Mouse (Mus musculus): ENCODE measurements around the gene Dntt. TPM values are rescaled to one million over a fixed set of nuclear protein-coding genes. Genes with fewer than 3 reads are reported as not detected.

The Dntt gene
- polyA plus RNA-seq, 1 experiment from 2014 or later = 0.17 TPM

GRCm38 (mm10) chr19:40993356-40993755, 35.7 kb upstream of the Dntt start:
- no peak for ATAC-seq (ENCODE audit: low FRiP score, low TSS enrichment)
- Histone ChIP-seq H3K27ac (replicated peaks; ENCODE audit: low read depth, low read length) (no peak overlapping the region), H3K9ac (replicated peaks; ENCODE audit: low read length) (no peak overlapping the region), H3K4me1 (ENCODE audit: control insufficient read depth, insufficient read depth, low read length) (no peaks in the 10 kb centered on the region), H3K9me3 (ENCODE audit: control insufficient read depth, low read length) (no peaks in the 10 kb centered on the region), H3K27me3 (ENCODE audit: control insufficient read depth, insufficient read depth, low read length) (no peaks in the 10 kb centered on the region), H3K36me3 (ENCODE audit: control insufficient read depth, insufficient read depth, low read length) (no peaks in the 10 kb centered on the region), H3K4me2 (ENCODE audit: low read length) (no peak overlapping the region), H3K4me3 (replicated peaks; ENCODE audit: low read depth, low read length) (no peak overlapping the region)
- WGBS = 93% methylated on average over 5 of the region's 5 CpGs
- DNase-seq = no peak

GRCm38 (mm10) chr19:40994057-40994585, 35.0 kb upstream of the Dntt start, which contains the start of gene Blnk:
Gene Blnk, minus strand, starts transcription at chr19:40994535.
- Histone ChIP-seq H3K4me3 (replicated peaks; ENCODE audit: low read depth, low read length) (no peak within 1 kb of the TSS), H3K4me2 (ENCODE audit: low read length) (no peak within 1 kb of the TSS), H3K9ac (replicated peaks; ENCODE audit: low read length) (no peak within 1 kb of the TSS), H3K27me3 (ENCODE audit: control insufficient read depth, insufficient read depth, low read length) (no peaks in the 10 kb centered on the region), H3K9me3 (ENCODE audit: control insufficient read depth, low read length) (no peaks in the 10 kb centered on the region), H3K27ac (replicated peaks; ENCODE audit: low read depth, low read length) (no peak within 1 kb of the TSS), H3K4me1 (ENCODE audit: control insufficient read depth, insufficient read depth, low read length) (no peaks in the 10 kb centered on the region), H3K36me3 (ENCODE audit: control insufficient read depth, insufficient read depth, low read length) (no peaks in the 10 kb centered on the region)
- WGBS = 56% methylated on average over 8 of the region's 8 CpGs
- DNase-seq (no peak), ATAC-seq (ENCODE audit: low FRiP score, low TSS enrichment) (no peak)

- no peak overlapping the region for H3K27ac ChIP-seq (replicated peaks; ENCODE audit: low read depth, low read length)
These were observed 34.2 kb upstream of the Dntt start for GRCm38 (mm10) chr19:40994911-40995310.

GRCm38 (mm10) chr19:40995449-40996401, 33.4 kb upstream of the Dntt start:
- Histone ChIP-seq H3K4me3 (replicated peaks; ENCODE audit: low read depth, low read length) (no peak overlapping the region), H3K9ac (replicated peaks; ENCODE audit: low read length) (no peak overlapping the region), H3K4me2 (ENCODE audit: low read length) (no peak overlapping the region), H3K36me3 (ENCODE audit: control insufficient read depth, insufficient read depth, low read length) (no peaks in the 10 kb centered on the region), H3K9me3 (ENCODE audit: control insufficient read depth, low read length) (no peaks in the 10 kb centered on the region), H3K27me3 (ENCODE audit: control insufficient read depth, insufficient read depth, low read length) (no peaks in the 10 kb centered on the region), H3K27ac (replicated peaks; ENCODE audit: low read depth, low read length) (no peak overlapping the region), H3K4me1 (ENCODE audit: control insufficient read depth, insufficient read depth, low read length) (no peaks in the 10 kb centered on the region)
- DNase-seq (no peak), ATAC-seq (ENCODE audit: low FRiP score, low TSS enrichment) (no peak)
- WGBS = 71% methylated on average over 21 of the region's 21 CpGs

More at GRCm38 (mm10) chr19:40994911-40995310, 34.2 kb upstream of the Dntt start:
- 77% methylated on average over 7 of the region's 7 CpGs for WGBS
- no peak for ATAC-seq (ENCODE audit: low FRiP score, low TSS enrichment)
- no peak overlapping the region for H3K9ac ChIP-seq (replicated peaks; ENCODE audit: low read length)
- H3K36me3 ChIP-seq (ENCODE audit: control insufficient read depth, insufficient read depth, low read length) = no peaks in the 10 kb centered on the region
- H3K4me2 ChIP-seq (ENCODE audit: low read length) = no peak overlapping the region
- DNase-seq = no peak
- H3K4me3 ChIP-seq (replicated peaks; ENCODE audit: low read depth, low read length) = no peak overlapping the region
- no peaks in the 10 kb centered on the region for H3K9me3 ChIP-seq (ENCODE audit: control insufficient read depth, low read length)
- H3K4me1 ChIP-seq (ENCODE audit: control insufficient read depth, insufficient read depth, low read length) = no peaks in the 10 kb centered on the region
- H3K27me3 ChIP-seq (ENCODE audit: control insufficient read depth, insufficient read depth, low read length) = no peaks in the 10 kb centered on the region

- H3K27ac ChIP-seq (replicated peaks; ENCODE audit: low read depth, low read length) = no peak overlapping the region
- DNase-seq = no peak
- no peaks in the 10 kb centered on the region for H3K4me1 ChIP-seq (ENCODE audit: control insufficient read depth, insufficient read depth, low read length)
- no peak overlapping the region for H3K4me2 ChIP-seq (ENCODE audit: low read length)
- WGBS = 89% methylated on average over 6 of the region's 6 CpGs
- no peaks in the 10 kb centered on the region for H3K9me3 ChIP-seq (ENCODE audit: control insufficient read depth, low read length)
- H3K27me3 ChIP-seq (ENCODE audit: control insufficient read depth, insufficient read depth, low read length) = no peaks in the 10 kb centered on the region
- no peak for ATAC-seq (ENCODE audit: low FRiP score, low TSS enrichment)
- H3K9ac ChIP-seq (replicated peaks; ENCODE audit: low read length) = no peak overlapping the region
- H3K4me3 ChIP-seq (replicated peaks; ENCODE audit: low read depth, low read length) = no peak overlapping the region
- no peaks in the 10 kb centered on the region for H3K36me3 ChIP-seq (ENCODE audit: control insufficient read depth, insufficient read depth, low read length)
These were observed 32.4 kb upstream of the Dntt start for GRCm38 (mm10) chr19:40996722-40997121.

GRCm38 (mm10) chr19:40998469-40999170, 30.5 kb upstream of the Dntt start:
- Histone ChIP-seq H3K4me2 (ENCODE audit: low read length) (no peak overlapping the region), H3K9ac (replicated peaks; ENCODE audit: low read length) (no peak overlapping the region), H3K36me3 (ENCODE audit: control insufficient read depth, insufficient read depth, low read length) (no peaks in the 10 kb centered on the region), H3K9me3 (ENCODE audit: control insufficient read depth, low read length) (no peaks in the 10 kb centered on the region), H3K27ac (replicated peaks; ENCODE audit: low read depth, low read length) (no peak overlapping the region), H3K27me3 (ENCODE audit: control insufficient read depth, insufficient read depth, low read length) (no peaks in the 10 kb centered on the region), H3K4me1 (ENCODE audit: control insufficient read depth, insufficient read depth, low read length) (no peaks in the 10 kb centered on the region), H3K4me3 (replicated peaks; ENCODE audit: low read depth, low read length) (no peak overlapping the region)
- DNase-seq (no peak), ATAC-seq (ENCODE audit: low FRiP score, low TSS enrichment) (no peak)
- WGBS = 71% methylated on average over 5 of the region's 5 CpGs

- DNase-seq (no peak), ATAC-seq (ENCODE audit: low FRiP score, low TSS enrichment) (no peak)
- Histone ChIP-seq H3K4me2 (ENCODE audit: low read length) (no peak overlapping the region), H3K36me3 (ENCODE audit: control insufficient read depth, insufficient read depth, low read length) (no peaks in the 10 kb centered on the region), H3K27ac (replicated peaks; ENCODE audit: low read depth, low read length) (no peak overlapping the region), H3K4me3 (replicated peaks; ENCODE audit: low read depth, low read length) (no peak overlapping the region), H3K9me3 (ENCODE audit: control insufficient read depth, low read length) (no peaks in the 10 kb centered on the region), H3K9ac (replicated peaks; ENCODE audit: low read length) (no peak overlapping the region), H3K27me3 (ENCODE audit: control insufficient read depth, insufficient read depth, low read length) (no peaks in the 10 kb centered on the region), H3K4me1 (ENCODE audit: control insufficient read depth, insufficient read depth, low read length) (no peaks in the 10 kb centered on the region)
- 55% methylated on average over 3 of the region's 3 CpGs for WGBS
These were observed 29.5 kb upstream of the Dntt start for GRCm38 (mm10) chr19:40999569-40999968.

- Histone ChIP-seq H3K27me3 (ENCODE audit: control insufficient read depth, insufficient read depth, low read length) (no peaks in the 10 kb centered on the region), H3K9ac (replicated peaks; ENCODE audit: low read length) (no peak overlapping the region), H3K4me3 (replicated peaks; ENCODE audit: low read depth, low read length) (no peak overlapping the region), H3K9me3 (ENCODE audit: control insufficient read depth, low read length) (no peaks in the 10 kb centered on the region), H3K36me3 (ENCODE audit: control insufficient read depth, insufficient read depth, low read length) (no peaks in the 10 kb centered on the region), H3K4me2 (ENCODE audit: low read length) (no peak overlapping the region), H3K27ac (replicated peaks; ENCODE audit: low read depth, low read length) (no peak overlapping the region), H3K4me1 (ENCODE audit: control insufficient read depth, insufficient read depth, low read length) (no peaks in the 10 kb centered on the region)
- ATAC-seq (ENCODE audit: low FRiP score, low TSS enrichment) (no peak), DNase-seq (no peak)
- WGBS = 90% methylated on average over 3 of the region's 3 CpGs
These were observed 25.3 kb upstream of the Dntt start for GRCm38 (mm10) chr19:41003694-41004315.

Data from midbrain, embryonic 14.5 days (tissue).